Mouse (Mus musculus) myocyte (in vitro differentiated cells): ENCODE measurements around the gene Mgme1.

Experiments used
- CEBPB ChIP-seq: IDR thresholded peaks from 2 replicates; pipeline ENCODE4 v1.6.1; 2011; ENCODE audit warnings: mild to moderate bottlenecking, moderate library complexity; ENCODE audit not compliant: poor library complexity, insufficient read depth, severe bottlenecking
- E2F4 ChIP-seq: IDR thresholded peaks from one replicate; pipeline ENCODE4 v1.6.1; 2011; ENCODE audit warnings: mild to moderate bottlenecking, control low read depth, moderate library complexity; ENCODE audit not compliant: insufficient read depth
- MAX ChIP-seq: IDR thresholded peaks from one replicate; pipeline ENCODE4 v1.6.1; 2011; ENCODE audit warnings: low read depth, mild to moderate bottlenecking, control low read depth
- MYOD1 ChIP-seq, 3 experiments: IDR thresholded peaks; one replicate each; pipeline ENCODE4 v1.6.1; 2011; ENCODE audit warnings: control low read depth in 2 of 3, low read depth in 2 of 3, mild to moderate bottlenecking in 2 of 3, moderate library complexity in 1 of 3; ENCODE audit not compliant: insufficient read length in 2 of 3, control insufficient read depth in 1 of 3
- MYOG ChIP-seq, 3 experiments: IDR thresholded peaks; one replicate each; pipeline ENCODE4 v1.6.1; 2011; ENCODE audit warnings: control low read depth in 2 of 3, low read depth in 2 of 3, mild to moderate bottlenecking in 2 of 3; ENCODE audit not compliant: insufficient read length in 2 of 3, control insufficient read depth in 1 of 3, insufficient read depth in 1 of 3
- POLR2A ChIP-seq: IDR thresholded peaks from one replicate; pipeline ENCODE4 v1.6.1; 2011; ENCODE audit warnings: low read depth, mild to moderate bottlenecking, control low read depth, moderate library complexity; ENCODE audit not compliant: insufficient read length
- POLR2AphosphoS2 ChIP-seq: IDR thresholded peaks from one replicate; pipeline ENCODE4 v1.6.1; 2011; ENCODE audit warnings: low read depth, control low read depth; ENCODE audit not compliant: insufficient read length
- REST ChIP-seq: IDR thresholded peaks from one replicate; pipeline ENCODE4 v1.6.1; 2011; ENCODE audit warnings: mild to moderate bottlenecking, control low read depth, moderate library complexity; ENCODE audit not compliant: insufficient read depth, insufficient read length
- SRF ChIP-seq: IDR thresholded peaks from one replicate; pipeline ENCODE4 v1.6.1; 2011; ENCODE audit warnings: low read depth; ENCODE audit not compliant: control insufficient read depth, insufficient read length
- TCF12 ChIP-seq: IDR thresholded peaks from one replicate; pipeline ENCODE4 v1.6.1; 2011; ENCODE audit warnings: mild to moderate bottlenecking, control low read depth; ENCODE audit not compliant: poor library complexity, insufficient read depth, severe bottlenecking
- TCF3 ChIP-seq: IDR thresholded peaks from one replicate; pipeline ENCODE4 v1.6.1; 2011; ENCODE audit warnings: low read depth, control low read depth; ENCODE audit not compliant: insufficient read length
- USF1 ChIP-seq: IDR thresholded peaks from one replicate; pipeline ENCODE4 v1.6.1; 2011; ENCODE audit warnings: low read depth, mild to moderate bottlenecking, control low read depth, moderate library complexity

GRCm38 (mm10) chr2:144290321-144290720 is 19.9 kb downstream of the Mgme1 start:
- TF ChIP-seq POLR2A: no peak
- no peak for TF ChIP-seq USF1
- TF ChIP-seq MAX: no peak
- no peak for TF ChIP-seq CEBPB
- no peak for TF ChIP-seq REST
- no peak for TF ChIP-seq TCF12
- no peak for TF ChIP-seq E2F4
- TF ChIP-seq MYOG (IDR thresholded peaks at IDR 0.05; ENCODE audit: control insufficient read depth in 1 of 3, insufficient read depth in 1 of 3, insufficient read length in 2 of 3, low read depth in 2 of 3): no peak
- no peak for TF ChIP-seq TCF3
- TF ChIP-seq MYOD1 (IDR thresholded peaks at IDR 0.05; ENCODE audit: control insufficient read depth in 1 of 3, insufficient read length in 2 of 3, low read depth in 2 of 3): no peak
- TF ChIP-seq SRF: no peak
- no peak for TF ChIP-seq POLR2AphosphoS2
